Mouse (Mus musculus) embryo, embryonic 11 days (tissue): ENCODE measurements at regions not wholly inside any gene's neighbourhood (a gene's known extent, or its start where the extent isn't known, plus 50 kb on each side); places are given as distances from the start of the nearest gene placed in this dataset.

Experiments used
- DNase-seq: peaks from one replicate; pipeline ENCODE4 v3.0.0-alpha.2; 2015

GRCm38 (mm10) chr3:104343096-104343495 lies 122.9 kb upstream of the Magi3 start:
- DNase-seq: no peak

- no peak for DNase-seq
These were observed 122.0 kb upstream of the Magi3 start for GRCm38 (mm10) chr3:104342220-104342619.

- DNase-seq: no peak
These were observed 120.2 kb upstream of the Magi3 start for GRCm38 (mm10) chr3:104340331-104340730.

- no peak for DNase-seq
These were observed 116.7 kb upstream of the Magi3 start for GRCm38 (mm10) chr3:104336867-104337266.

GRCm38 (mm10) chr3:104336308-104336707 lies 116.1 kb upstream of the Magi3 start:
- no peak for DNase-seq

GRCm38 (mm10) chr3:104334760-104335159 lies 114.6 kb upstream of the Magi3 start:
- DNase-seq: no peak

GRCm38 (mm10) chr3:104333345-104333744 lies 113.2 kb upstream of the Magi3 start:
- no peak for DNase-seq

- DNase-seq: no peak
These were observed 110.5 kb upstream of the Magi3 start for GRCm38 (mm10) chr3:104330646-104331045.

GRCm38 (mm10) chr3:104327829-104328228 lies 107.7 kb upstream of the Magi3 start:
- DNase-seq: no peak

- DNase-seq: no peak
These were observed 107.0 kb upstream of the Magi3 start for GRCm38 (mm10) chr3:104327034-104327729.

- no peak for DNase-seq
These were observed 102.4 kb upstream of the Magi3 start for GRCm38 (mm10) chr3:104322591-104322990.

- no peak for DNase-seq
These were observed 100.2 kb upstream of the Magi3 start for GRCm38 (mm10) chr3:104320404-104320803.

- DNase-seq: no peak
These were observed 99.2 kb upstream of the Magi3 start for GRCm38 (mm10) chr3:104319377-104319776.

GRCm38 (mm10) chr3:104318911-104319310 lies 98.7 kb upstream of the Magi3 start:
- peak; percentile 33 for DNase-seq

GRCm38 (mm10) chr3:104317528-104317927 lies 97.4 kb upstream of the Magi3 start:
- DNase-seq: no peak

GRCm38 (mm10) chr3:104313063-104313462 lies 92.9 kb upstream of the Magi3 start:
- no peak for DNase-seq

- DNase-seq: no peak
These were observed 86.8 kb upstream of the Magi3 start for GRCm38 (mm10) chr3:104306961-104307360.

- DNase-seq: peak; percentile 39
These were observed 85.9 kb upstream of the Magi3 start for GRCm38 (mm10) chr3:104305904-104306563.

- DNase-seq: no peak
These were observed 83.4 kb upstream of the Magi3 start for GRCm38 (mm10) chr3:104303577-104303976.

- DNase-seq: no peak
These were observed 80.0 kb upstream of the Magi3 start for GRCm38 (mm10) chr3:104300201-104300600.

- DNase-seq: no peak
These were observed 78.7 kb upstream of the Magi3 start for GRCm38 (mm10) chr3:104298878-104299277.

GRCm38 (mm10) chr3:104298409-104298808 lies 78.2 kb upstream of the Magi3 start:
- DNase-seq: no peak

GRCm38 (mm10) chr3:104297112-104297511 lies 76.9 kb upstream of the Magi3 start:
- no peak for DNase-seq

GRCm38 (mm10) chr3:104295856-104296255 lies 75.7 kb upstream of the Magi3 start:
- DNase-seq: no peak
